Mouse (Mus musculus) cerebellum, adult 2 months (tissue): Measurements from ENCODE around the gene Atcay. TPM values are rescaled to one million over a fixed set of nuclear protein-coding genes. Genes with fewer than 3 reads are reported as not detected.

Experiments
- DNase-seq, 2 experiments: peaks; one replicate each; pipeline ENCODE4 v3.0.0; 2021
- H3K27ac ChIP-seq: fragments of 200-500 bp; 2 replicates; pipeline ENCODE4 v1.5.1; 2012; ENCODE audit warnings: low read length, control low read depth, inconsistent platforms; ENCODE audit not compliant: insufficient read depth
- H3K27me3 ChIP-seq: fragments of 200-500 bp; 2 replicates; pipeline ENCODE4 v1.6.1; 2012; ENCODE audit warnings: inconsistent platforms, mild to moderate bottlenecking, low read length, moderate library complexity; ENCODE audit not compliant: control insufficient read depth, insufficient read depth
- H3K4me1 ChIP-seq: fragments of 200-500 bp; 2 replicates; pipeline ENCODE4 v1.6.1; 2011; ENCODE audit warnings: low read length; ENCODE audit not compliant: control insufficient read depth, insufficient read depth
- H3K4me3 ChIP-seq: fragments of 200-500 bp; replicated peaks from 2 replicates; pipeline ENCODE3; 2011; ENCODE audit warnings: mild to moderate bottlenecking, low read depth, low read length, control low read depth; ENCODE audit not compliant: insufficient read depth
- CTCF ChIP-seq: fragments of 200-500 bp; IDR thresholded peaks from 2 replicates; pipeline ENCODE4 v1.5.1; 2011; ENCODE audit warnings: low read depth, mild to moderate bottlenecking, control low read depth, low read length, moderate library complexity, borderline replicate concordance; ENCODE audit not compliant: insufficient read depth
- POLR2A ChIP-seq: fragments of 200-500 bp; IDR thresholded peaks from 2 replicates; pipeline ENCODE4 v1.6.1; 2011; ENCODE audit warnings: low read length, control low read depth, borderline replicate concordance; ENCODE audit not compliant: insufficient read depth
- WGBS: fragments of 180-500 bp; shearing (Covaris S2); methylation state at CpG from one replicate; pipeline ENCODE4 v1.1.7; 2018; 5-methylcytosine and 5-hydroxymethylcytosine counted together
- polyA plus RNA-seq: library from polyadenylated mRNA; depleted of rRNA; stranded (reverse); fragments of >200 nt; gene quantifications from 2 replicates; pipeline ENCODE4 v1.2.3, GENCODE M21; 2012; rRNA removed

The Atcay gene
- polyA plus RNA-seq, 1 experiment = 122 TPM

DNA sequence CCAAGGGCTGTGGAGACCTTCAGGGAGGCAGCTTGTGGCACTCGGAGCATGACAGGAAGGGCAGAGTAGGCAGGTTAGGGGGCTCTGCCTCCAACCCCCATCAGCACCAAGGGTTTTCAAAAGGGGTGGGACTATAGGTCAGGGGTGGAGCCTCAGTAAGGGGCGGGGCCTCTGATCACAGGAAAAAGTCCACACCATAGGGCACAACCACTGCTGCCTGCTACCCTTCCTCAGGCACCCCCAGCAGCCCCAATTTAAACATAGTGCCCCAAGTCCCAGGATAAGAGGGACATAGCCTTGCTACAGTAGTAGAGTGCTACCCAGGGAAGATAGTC lies 68.3 kb downstream of the Atcay start:
- WGBS = 65% methylated on average over 2 of the region's 2 CpGs
- no peak for DNase-seq
- H3K27ac ChIP-seq = no peak overlapping the region
- no peak for TF ChIP-seq CTCF
- no peak for TF ChIP-seq POLR2A
- no peak overlapping the region for H3K4me3 ChIP-seq
- H3K4me1 ChIP-seq = peaks cover 51% of the 10 kb centered on the region
- no peaks in the 10 kb centered on the region for H3K27me3 ChIP-seq

DNA sequence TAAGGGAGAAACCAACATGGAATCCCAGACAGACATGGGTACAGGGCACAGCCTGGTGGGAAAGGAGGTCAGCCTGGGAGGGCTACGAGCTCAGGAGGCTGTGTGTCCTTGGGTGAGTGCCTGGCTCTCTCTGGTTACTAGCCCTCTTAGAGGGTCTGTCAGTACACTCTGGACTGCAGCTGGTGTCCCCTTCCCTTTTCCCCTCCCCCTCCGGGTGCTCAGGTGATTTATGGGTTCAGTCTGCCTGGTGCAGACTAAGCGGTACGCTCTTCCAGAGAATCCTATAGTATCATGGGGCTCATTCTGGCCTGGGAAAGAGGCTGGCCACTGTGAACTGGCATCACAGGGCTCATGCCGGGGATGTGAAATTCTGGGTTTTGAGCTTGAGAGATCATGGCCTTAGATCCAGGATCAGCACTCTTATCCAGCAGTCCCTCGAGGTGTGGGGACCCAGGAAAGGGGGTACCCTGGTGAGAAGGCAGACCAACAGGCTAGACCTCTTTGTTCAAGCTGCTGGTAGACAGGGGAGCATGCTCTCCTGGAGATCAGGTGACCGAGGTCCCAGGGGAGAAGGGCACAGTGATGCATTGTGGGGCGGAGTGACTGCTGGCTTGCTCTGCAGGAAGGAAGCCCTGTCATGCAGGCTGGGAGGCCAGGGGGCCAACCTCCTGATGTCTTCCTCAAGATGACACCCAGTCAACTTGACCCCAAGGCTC lies 68.9 kb downstream of the Atcay start:
- Histone ChIP-seq H3K27me3 (no peaks in the 10 kb centered on the region), H3K4me3 (no peak overlapping the region), H3K4me1 (peaks cover 51% of the 10 kb centered on the region), H3K27ac (no peak overlapping the region)
- no peak for TF ChIP-seq CTCF
- no peak for TF ChIP-seq POLR2A
- WGBS = 83% methylated on average over 8 of the region's 8 CpGs
- DNase-seq = no peak

- DNase-seq = no peak
- no peak overlapping the region for H3K4me3 ChIP-seq
- peak overlapping the region; percentile 60; the same call in 1 of the 2 replicates for H3K27ac ChIP-seq
- WGBS = 46% methylated on average over 6 of the region's 6 CpGs
- peaks cover 6% of the 10 kb centered on the region for H3K4me1 ChIP-seq
- H3K27me3 ChIP-seq = no peaks in the 10 kb centered on the region
- TF ChIP-seq POLR2A (no peak), CTCF (no peak)
Measured at GRCm38 (mm10) chr10:81154736-81155135, 75.9 kb downstream of the Atcay start.

Other genes with a start within 250 kb of the Atcay start
- 21.0 and 23.0 TPM in 2 replicates for gene Gng7, start 215.9 kb downstream of the Atcay start, polyA plus RNA-seq
- 126 and 136 TPM in 2 replicates for gene Diras1, start 205.2 kb downstream of the Atcay start, polyA plus RNA-seq
- gene Slc39a3, start 193.4 kb downstream of the Atcay start, polyA plus RNA-seq = 75.2 and 77.0 TPM in 2 replicates
- gene Sgta, start 170.7 kb downstream of the Atcay start, polyA plus RNA-seq = 231 and 240 TPM in 2 replicates
- 54.7 and 55.3 TPM in 2 replicates for gene Thop1, start 160.8 kb downstream of the Atcay start, polyA plus RNA-seq
- gene Creb3l3, start 132.0 kb downstream of the Atcay start, polyA plus RNA-seq = 0.33 and 0.41 TPM in 2 replicates
- 161 and 187 TPM in 2 replicates for gene Map2k2, start 124.9 kb downstream of the Atcay start, polyA plus RNA-seq
- gene Zbtb7a, start 95.6 kb downstream of the Atcay start, polyA plus RNA-seq = 61.6 and 62.9 TPM in 2 replicates
- 34.8 and 36.0 TPM in 2 replicates for gene Pias4, start 62.9 kb downstream of the Atcay start, polyA plus RNA-seq
- 1,163 and 1,164 TPM in 2 replicates for gene Eef2, start 54.2 kb downstream of the Atcay start, polyA plus RNA-seq
- 70.7 and 73.0 TPM in 2 replicates for gene Dapk3, start 47.8 kb downstream of the Atcay start, polyA plus RNA-seq
- gene 4930442H23Rik, start 47.0 kb downstream of the Atcay start, polyA plus RNA-seq = not detected in 2 replicates
- gene Nmrk2, start 28.8 kb downstream of the Atcay start, polyA plus RNA-seq = 0.16 and 0.33 TPM in 2 replicates
- gene Zfr2, start 2.3 kb upstream of the Atcay start, polyA plus RNA-seq = 77.6 and 79.6 TPM in 2 replicates
- 124 and 141 TPM in 2 replicates for gene Matk, start 22.1 kb upstream of the Atcay start, polyA plus RNA-seq
- 81.4 and 84.9 TPM in 2 replicates for gene Mrpl54, start 36.1 kb upstream of the Atcay start, polyA plus RNA-seq
- 61.8 and 63.9 TPM in 2 replicates for gene Apba3, start 36.1 kb upstream of the Atcay start, polyA plus RNA-seq
- 0.51 and 1.2 TPM in 2 replicates for gene Tjp3, start 60.7 kb upstream of the Atcay start, polyA plus RNA-seq
- 288 and 314 TPM in 2 replicates for gene Pip5k1c, start 62.1 kb upstream of the Atcay start, polyA plus RNA-seq
- gene Cactin, start 90.3 kb upstream of the Atcay start, polyA plus RNA-seq = 36.3 and 36.9 TPM in 2 replicates
- gene Tbxa2r, start 97.9 kb upstream of the Atcay start, polyA plus RNA-seq = 2.2 and 3.2 TPM in 2 replicates
- gene Gipc3, start 112.4 kb upstream of the Atcay start, polyA plus RNA-seq = 0.97 and 1.0 TPM in 2 replicates
- gene Hmg20b, start 119.6 kb upstream of the Atcay start, polyA plus RNA-seq = 42.7 and 43.4 TPM in 2 replicates
- 34.8 and 35.0 TPM in 2 replicates for gene Mfsd12, start 126.7 kb upstream of the Atcay start, polyA plus RNA-seq
- gene 4930404N11Rik, start 135.0 kb upstream of the Atcay start, polyA plus RNA-seq = 0.24 and 0.36 TPM in 2 replicates
- 75.8 and 81.5 TPM in 2 replicates for gene Fzr1, start 147.7 kb upstream of the Atcay start, polyA plus RNA-seq
- 87.7 and 93.1 TPM in 2 replicates for gene Dohh, start 153.6 kb upstream of the Atcay start, polyA plus RNA-seq
- 10.2 and 10.8 TPM in 2 replicates for gene Gm48551, start 153.6 kb upstream of the Atcay start, polyA plus RNA-seq
- 10.7 and 13.8 TPM in 2 replicates for gene Gm48552, start 158.2 kb upstream of the Atcay start, polyA plus RNA-seq
- 1.2 and 1.7 TPM in 2 replicates for gene Smim24, start 162.2 kb upstream of the Atcay start, polyA plus RNA-seq
- 103 and 108 TPM in 2 replicates for gene Nfic, start 224.8 kb upstream of the Atcay start, polyA plus RNA-seq